Mouse (Mus musculus) CH12.LX (cell line): Measurements from ENCODE around the gene Nop53.

Experiments used
- CTCF ChIP-seq, 2 experiments: IDR thresholded peaks in 1 of 2; conservative IDR thresholded peaks in 1 of 2; 2 replicates each; pipeline ENCODE4 v1.5.1; 2011 to 2012; ENCODE audit warnings: low read depth in 2 of 2, low read length in 2 of 2, improper control_type of control experiment in 1 of 2, inconsistent platforms in 1 of 2, mild to moderate bottlenecking in 1 of 2, moderate library complexity in 1 of 2
- EP300 ChIP-seq: IDR thresholded peaks from 2 replicates; pipeline ENCODE4 v1.6.1; 2011; ENCODE audit warnings: low read length, improper control_type of control experiment
- HCFC1 ChIP-seq: IDR thresholded peaks from 2 replicates; pipeline ENCODE4 v1.6.1; 2012; ENCODE audit warnings: low read depth, mild to moderate bottlenecking, inconsistent platforms, low read length, improper control_type of control experiment
- JUND ChIP-seq: conservative IDR thresholded peaks from 2 replicates; pipeline ENCODE4 v1.6.1; 2011; ENCODE audit warnings: low read depth, low read length, improper control_type of control experiment
- KAT2A ChIP-seq: IDR thresholded peaks from 2 replicates; pipeline ENCODE4 v1.6.1; 2012; ENCODE audit warnings: low read length, improper control_type of control experiment, inconsistent platforms; ENCODE audit not compliant: insufficient replicate concordance
- MAX ChIP-seq: IDR thresholded peaks from 2 replicates; pipeline ENCODE4 v1.6.1; 2011; ENCODE audit warnings: low read length, improper control_type of control experiment
- NELFE ChIP-seq: IDR thresholded peaks from 2 replicates; pipeline ENCODE4 v1.6.1; 2011; ENCODE audit warnings: low read depth, low read length, improper control_type of control experiment
- POLR2A ChIP-seq: IDR thresholded peaks from 2 replicates; pipeline ENCODE4 v1.6.1; 2011; ENCODE audit warnings: low read depth, mild to moderate bottlenecking, improper control_type of control experiment, low read length
- POLR2AphosphoS2 ChIP-seq: IDR thresholded peaks from 2 replicates; pipeline ENCODE4 v1.6.1; 2011; ENCODE audit warnings: low read depth, low read length, improper control_type of control experiment
- RAD21 ChIP-seq: IDR thresholded peaks from 2 replicates; pipeline ENCODE4 v1.6.1; 2011; ENCODE audit warnings: low read depth, mild to moderate bottlenecking, low read length, improper control_type of control experiment, moderate library complexity
- USF1 ChIP-seq: IDR thresholded peaks from 2 replicates; pipeline ENCODE4 v1.6.1; 2014; ENCODE audit warnings: low read depth, mild to moderate bottlenecking, inconsistent platforms, low read length, improper control_type of control experiment
- ZC3H11A ChIP-seq: IDR thresholded peaks from 2 replicates; pipeline ENCODE4 v1.6.1; 2012; ENCODE audit warnings: low read depth, mild to moderate bottlenecking, inconsistent platforms, low read length, improper control_type of control experiment
- ZMIZ1 ChIP-seq: IDR thresholded peaks from 2 replicates; pipeline ENCODE4 v1.6.1; 2012; ENCODE audit warnings: low read depth, mild to moderate bottlenecking, inconsistent platforms, low read length, improper control_type of control experiment

DNA sequence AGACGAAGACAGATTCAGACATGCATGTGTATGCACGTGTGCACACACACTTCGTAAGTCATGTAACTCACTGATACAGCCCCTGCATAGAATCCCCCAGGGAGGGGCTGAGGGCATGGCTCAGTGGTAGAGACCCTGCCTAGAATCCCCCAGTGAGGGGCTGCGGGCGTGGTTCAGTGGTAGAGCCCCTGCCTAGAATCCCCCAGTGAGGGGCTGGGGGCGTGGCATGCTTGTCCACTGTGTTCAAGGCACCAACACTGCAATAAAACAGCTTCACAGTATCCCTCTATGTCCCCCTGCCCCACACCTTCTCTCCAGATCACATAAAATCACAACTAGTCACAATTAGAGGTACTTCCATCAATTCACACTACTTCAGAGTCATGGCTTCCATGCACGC is 15.9 kb upstream of the Nop53 start:
- TF ChIP-seq HCFC1: no peak
- no peak for TF ChIP-seq CTCF (conservative IDR thresholded peaks at IDR 0.05 in 1 of 2, IDR thresholded peaks at IDR 0.05 in 1 of 2; ENCODE audit: low read depth in 2 of 2, low read length in 2 of 2)
- TF ChIP-seq JUND: no peak
- TF ChIP-seq MAX: no peak
- no peak for TF ChIP-seq POLR2A
- TF ChIP-seq POLR2AphosphoS2: no peak
- TF ChIP-seq EP300: no peak
- no peak for TF ChIP-seq RAD21
- TF ChIP-seq KAT2A: no peak
- TF ChIP-seq ZC3H11A: no peak
- no peak for TF ChIP-seq ZMIZ1
- TF ChIP-seq USF1: no peak
- no peak for TF ChIP-seq NELFE
